Mouse (Mus musculus): ENCODE data around the gene Olfml1. TPM values are rescaled to one million over a fixed set of nuclear protein-coding genes. Genes with fewer than 3 reads are reported as not detected.
A peak's percentile ranks its signal among the peaks of the same experiment; 100 is the strongest.

The Olfml1 gene
- 2.4 and 3.5 TPM in 2 replicates for polyA plus RNA-seq (2012; rRNA removed)

DNA sequence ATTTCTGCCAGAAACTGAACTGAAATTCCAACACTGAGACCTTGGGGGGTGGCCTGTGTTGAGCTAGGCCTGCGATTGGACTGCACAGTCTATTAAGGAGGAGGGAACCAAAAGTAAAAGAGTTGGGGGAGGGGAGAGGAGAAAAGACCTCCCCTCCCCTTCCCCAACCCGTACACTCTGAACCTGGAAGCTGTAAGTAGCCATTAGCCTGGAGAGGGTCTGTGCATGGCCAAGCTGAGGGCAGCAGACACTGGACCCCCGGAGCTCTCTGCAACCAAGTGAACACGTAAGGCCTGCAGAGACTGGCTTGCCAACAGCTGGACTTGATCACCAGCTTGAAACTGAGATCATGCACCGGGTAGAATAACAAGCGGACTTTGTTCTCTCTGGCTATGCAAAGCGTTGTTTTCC, at the start of gene Olfml1:
Gene Olfml1, plus strand, starts transcription at position 186 of the 411 bp plus-strand sequence.
- Histone ChIP-seq H3K27me3 (ENCODE audit: control insufficient read depth, insufficient read depth, low read length) (no peaks in the 10 kb centered on the region), H3K4me3 (ENCODE audit: extremely low read depth, insufficient read depth, insufficient read length) (peak within 1 kb of the TSS; percentile 38; the same call in 1 of the 2 replicates), H3K4me1 (ENCODE audit: control insufficient read depth, insufficient read depth, insufficient read length) (no peaks in the 10 kb centered on the region), H3K36me3 (ENCODE audit: control insufficient read depth, insufficient read depth, low read length) (no peaks in the 10 kb centered on the region), H3K27ac (ENCODE audit: insufficient read depth, low read length) (peak within 1 kb of the TSS; percentile 28; the same call in 1 of the 2 replicates)
- TF ChIP-seq POLR2A (IDR thresholded peaks at IDR 0.05; ENCODE audit: low read depth, low read length), result no peak
- TF ChIP-seq CTCF (IDR thresholded peaks at IDR 0.05; ENCODE audit: extremely low read depth, insufficient read depth, insufficient read length, insufficient replicate concordance), result no peak
- no peak for DNase-seq (ENCODE audit: low read depth in 1 of 2, low spot score in 2 of 2)
- 90% methylated on average over 7 of the region's 7 CpGs for whole genome bisulfite sequencing

DNA sequence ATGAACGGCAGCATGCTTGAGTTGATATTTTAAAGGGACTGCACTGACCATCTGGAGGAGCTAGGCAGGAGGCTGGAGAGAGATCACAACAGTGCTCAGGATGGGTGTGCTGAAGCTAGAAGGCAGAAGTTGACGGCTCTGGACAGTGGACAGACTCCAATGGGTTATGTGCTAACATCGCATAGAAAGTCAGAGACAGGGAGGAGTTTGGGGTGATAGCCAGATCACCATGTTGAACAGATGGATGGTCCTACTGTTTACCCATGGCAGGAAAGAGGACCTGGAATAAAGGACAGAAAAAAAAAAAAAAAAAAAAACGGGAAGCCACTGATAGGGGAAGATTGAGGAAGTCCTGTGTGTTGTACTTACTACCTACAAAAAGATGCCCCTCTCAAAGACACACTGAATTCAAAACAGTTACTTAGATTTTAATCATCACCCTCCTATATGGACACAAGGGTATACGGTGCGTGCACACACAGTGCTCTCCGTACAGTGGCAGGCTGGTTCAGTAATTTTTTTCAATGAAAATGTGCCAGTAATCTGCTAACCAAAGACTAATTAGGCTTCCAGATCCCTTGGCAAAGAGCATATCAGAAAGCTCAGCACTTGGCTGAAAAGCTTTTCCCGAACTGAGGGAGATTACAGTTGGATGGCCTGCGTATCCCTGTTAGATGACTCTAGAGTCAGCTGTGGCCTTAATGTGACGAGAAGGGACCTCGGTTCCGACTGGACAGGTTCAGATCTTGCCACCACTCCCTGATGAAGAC, 47.8 kb upstream of the Olfml1 start:
- H3K4me3 ChIP-seq (ENCODE audit: extremely low read depth, insufficient read depth, insufficient read length), result no peak overlapping the region
- H3K27ac ChIP-seq (ENCODE audit: insufficient read depth, low read length), result no peak overlapping the region
- DNase-seq (ENCODE audit: low read depth in 1 of 2, low spot score in 2 of 2), result no peak
- H3K4me1 ChIP-seq (ENCODE audit: control insufficient read depth, insufficient read depth, insufficient read length), result no peaks in the 10 kb centered on the region
- no peaks in the 10 kb centered on the region for H3K36me3 ChIP-seq (ENCODE audit: control insufficient read depth, insufficient read depth, low read length)
- TF ChIP-seq CTCF (IDR thresholded peaks at IDR 0.05; ENCODE audit: extremely low read depth, insufficient read depth, insufficient read length, insufficient replicate concordance), result no peak
- no peak for TF ChIP-seq POLR2A (IDR thresholded peaks at IDR 0.05; ENCODE audit: low read depth, low read length)
- no peaks in the 10 kb centered on the region for H3K27me3 ChIP-seq (ENCODE audit: control insufficient read depth, insufficient read depth, low read length)
- 83% methylated on average over 12 of the region's 12 CpGs for WGBS

DNA sequence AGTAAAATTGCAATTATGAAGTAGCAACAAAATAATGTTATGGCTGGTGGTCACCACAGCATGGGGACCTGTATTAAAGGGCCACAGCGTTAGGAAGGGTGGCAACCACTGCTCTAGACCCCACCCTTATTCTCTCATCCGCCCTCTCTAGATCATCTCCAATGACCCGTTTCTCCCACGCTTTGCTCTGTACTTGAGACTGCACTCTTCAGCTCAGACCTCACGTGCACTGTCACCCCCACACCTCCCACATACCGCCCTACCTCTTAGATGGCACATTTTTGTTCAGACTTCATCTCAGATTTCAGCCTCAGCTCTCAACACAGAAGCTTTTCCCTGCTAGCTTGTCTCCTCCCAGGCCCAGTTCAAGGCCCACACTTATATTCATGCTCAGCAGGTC, 45.8 kb upstream of the Olfml1 start:
- WGBS, result 92% methylated on average over 6 of the region's 6 CpGs
- Histone ChIP-seq H3K27ac (ENCODE audit: insufficient read depth, low read length) (no peak overlapping the region), H3K36me3 (ENCODE audit: control insufficient read depth, insufficient read depth, low read length) (no peaks in the 10 kb centered on the region), H3K27me3 (ENCODE audit: control insufficient read depth, insufficient read depth, low read length) (no peaks in the 10 kb centered on the region), H3K4me3 (ENCODE audit: extremely low read depth, insufficient read depth, insufficient read length) (no peak overlapping the region), H3K4me1 (ENCODE audit: control insufficient read depth, insufficient read depth, insufficient read length) (no peaks in the 10 kb centered on the region)
- no peak for DNase-seq (ENCODE audit: low read depth in 1 of 2, low spot score in 2 of 2)
- TF ChIP-seq POLR2A (IDR thresholded peaks at IDR 0.05; ENCODE audit: low read depth, low read length), result no peak
- TF ChIP-seq CTCF (IDR thresholded peaks at IDR 0.05; ENCODE audit: extremely low read depth, insufficient read depth, insufficient read length, insufficient replicate concordance), result no peak

DNA sequence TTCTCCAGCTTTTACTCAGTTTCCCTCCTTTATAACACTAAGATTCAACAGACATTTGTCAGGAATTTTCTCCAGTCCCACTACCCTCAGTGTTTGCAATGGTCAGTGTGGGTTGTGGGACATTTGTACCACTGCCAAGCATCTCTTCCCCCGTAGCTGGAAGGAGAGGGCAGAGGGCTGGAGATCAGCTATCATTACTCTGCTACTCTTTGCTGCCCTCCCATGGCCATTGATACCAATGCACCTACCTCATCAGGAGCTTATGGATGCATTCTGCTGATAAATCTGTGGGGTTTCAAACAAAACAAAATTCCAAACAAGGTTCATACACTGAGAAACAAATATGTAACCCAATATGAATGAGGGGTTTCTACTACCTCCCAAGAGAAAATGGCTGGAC, 40.9 kb upstream of the Olfml1 start:
- Histone ChIP-seq H3K27me3 (ENCODE audit: control insufficient read depth, insufficient read depth, low read length) (no peaks in the 10 kb centered on the region), H3K27ac (ENCODE audit: insufficient read depth, low read length) (no peak overlapping the region), H3K4me1 (ENCODE audit: control insufficient read depth, insufficient read depth, insufficient read length) (no peaks in the 10 kb centered on the region), H3K4me3 (ENCODE audit: extremely low read depth, insufficient read depth, insufficient read length) (no peak overlapping the region), H3K36me3 (ENCODE audit: control insufficient read depth, insufficient read depth, low read length) (no peaks in the 10 kb centered on the region)
- peak in 1 of 2 experiments; percentile 8 for DNase-seq (ENCODE audit: low read depth in 1 of 2, low spot score in 2 of 2)
- TF ChIP-seq POLR2A (IDR thresholded peaks at IDR 0.05; ENCODE audit: low read depth, low read length), result no peak
- peak; percentile 14; the same call in 1 of the 2 replicates for TF ChIP-seq CTCF (IDR thresholded peaks at IDR 0.05; ENCODE audit: extremely low read depth, insufficient read depth, insufficient read length, insufficient replicate concordance)
- 13% methylated on average over 1 of the region's 1 CpGs for WGBS

DNA sequence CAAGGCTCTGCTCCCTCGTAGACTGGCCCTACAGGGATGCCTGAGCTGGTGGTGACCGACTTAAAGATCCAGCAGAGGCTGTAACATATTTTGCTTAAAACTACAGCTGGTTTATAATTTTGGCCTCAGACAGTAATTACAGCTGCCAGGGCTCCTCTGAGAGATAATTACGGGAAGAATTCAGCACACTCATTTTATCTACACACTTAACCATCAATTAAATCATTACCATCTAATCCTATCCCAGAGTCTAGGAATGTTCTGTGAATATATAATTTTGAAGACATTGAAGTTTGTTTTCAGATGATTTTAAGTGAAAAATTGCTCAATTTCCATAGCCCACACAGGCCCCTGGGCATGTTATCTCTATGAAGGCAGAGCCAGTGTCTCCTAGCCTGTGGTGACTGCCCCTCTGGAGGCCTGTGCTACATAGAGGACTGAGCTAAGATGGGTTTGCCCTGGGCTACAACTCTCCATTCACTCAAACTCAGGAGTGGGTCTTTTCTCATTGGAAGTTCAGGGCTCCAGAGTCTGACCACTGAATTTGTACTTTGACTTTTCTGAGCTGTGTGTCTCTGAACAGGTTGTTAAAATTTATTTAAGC, 39.0 kb upstream of the Olfml1 start:
- H3K27ac ChIP-seq (ENCODE audit: insufficient read depth, low read length), result no peak overlapping the region
- TF ChIP-seq POLR2A (IDR thresholded peaks at IDR 0.05; ENCODE audit: low read depth, low read length), result no peak
- no peak for TF ChIP-seq CTCF (IDR thresholded peaks at IDR 0.05; ENCODE audit: extremely low read depth, insufficient read depth, insufficient read length, insufficient replicate concordance)
- H3K4me1 ChIP-seq (ENCODE audit: control insufficient read depth, insufficient read depth, insufficient read length), result no peaks in the 10 kb centered on the region
- no peak overlapping the region for H3K4me3 ChIP-seq (ENCODE audit: extremely low read depth, insufficient read depth, insufficient read length)
- 89% methylated on average over 3 of the region's 3 CpGs for WGBS
- H3K27me3 ChIP-seq (ENCODE audit: control insufficient read depth, insufficient read depth, low read length), result no peaks in the 10 kb centered on the region
- no peaks in the 10 kb centered on the region for H3K36me3 ChIP-seq (ENCODE audit: control insufficient read depth, insufficient read depth, low read length)
- no peak for DNase-seq (ENCODE audit: low read depth in 1 of 2, low spot score in 2 of 2)

DNA sequence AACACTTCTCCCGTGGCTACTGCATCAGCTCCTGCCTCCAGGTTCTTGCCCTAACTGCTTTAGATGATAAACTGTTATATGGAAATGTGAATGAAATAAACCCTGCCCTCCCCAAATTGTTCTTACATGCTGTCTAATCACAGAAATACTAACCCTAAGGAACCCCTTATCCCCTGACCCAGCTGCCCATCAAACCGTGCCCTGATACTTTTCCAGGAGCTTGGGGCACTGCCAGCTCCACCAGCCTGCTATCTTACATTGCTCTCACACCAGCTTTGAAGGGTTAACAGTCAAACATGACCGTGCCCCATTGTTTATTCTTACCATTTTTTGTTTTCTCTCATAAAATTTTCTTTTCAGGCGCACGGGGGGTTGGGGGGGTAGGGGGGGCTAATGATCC, 37.9 kb upstream of the Olfml1 start:
- Histone ChIP-seq H3K27me3 (ENCODE audit: control insufficient read depth, insufficient read depth, low read length) (no peaks in the 10 kb centered on the region), H3K4me1 (ENCODE audit: control insufficient read depth, insufficient read depth, insufficient read length) (no peaks in the 10 kb centered on the region), H3K4me3 (ENCODE audit: extremely low read depth, insufficient read depth, insufficient read length) (no peak overlapping the region), H3K36me3 (ENCODE audit: control insufficient read depth, insufficient read depth, low read length) (no peaks in the 10 kb centered on the region), H3K27ac (ENCODE audit: insufficient read depth, low read length) (no peak overlapping the region)
- WGBS, result 78% methylated on average over 5 of the region's 5 CpGs
- no peak for DNase-seq (ENCODE audit: low read depth in 1 of 2, low spot score in 2 of 2)
- no peak for TF ChIP-seq CTCF (IDR thresholded peaks at IDR 0.05; ENCODE audit: extremely low read depth, insufficient read depth, insufficient read length, insufficient replicate concordance)
- no peak for TF ChIP-seq POLR2A (IDR thresholded peaks at IDR 0.05; ENCODE audit: low read depth, low read length)

DNA sequence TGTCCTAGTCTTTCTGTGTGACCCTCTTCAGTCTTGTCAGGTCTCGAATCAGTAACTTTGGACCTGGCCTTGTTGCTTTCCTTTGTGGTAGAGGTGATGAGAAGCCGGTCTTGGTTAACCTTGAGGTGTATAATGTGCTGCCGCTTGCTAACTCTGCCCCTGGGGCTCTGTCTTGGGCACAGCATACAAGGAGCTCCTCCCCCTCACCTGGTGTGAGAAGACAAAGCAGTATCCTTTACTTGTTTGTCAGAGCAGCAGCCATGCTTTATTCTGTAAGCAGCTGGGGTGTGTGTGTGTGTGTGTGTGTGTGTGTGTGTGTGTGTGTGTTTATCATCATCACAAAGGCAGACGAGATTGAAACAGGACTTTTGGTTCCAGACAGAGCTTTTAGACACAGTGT, 31.9 kb upstream of the Olfml1 start:
- H3K36me3 ChIP-seq (ENCODE audit: control insufficient read depth, insufficient read depth, low read length), result no peaks in the 10 kb centered on the region
- DNase-seq (ENCODE audit: low read depth in 1 of 2, low spot score in 2 of 2), result no peak
- TF ChIP-seq POLR2A (IDR thresholded peaks at IDR 0.05; ENCODE audit: low read depth, low read length), result no peak
- TF ChIP-seq CTCF (IDR thresholded peaks at IDR 0.05; ENCODE audit: extremely low read depth, insufficient read depth, insufficient read length, insufficient replicate concordance), result no peak
- WGBS, result 94% methylated on average over 4 of the region's 4 CpGs
- H3K4me3 ChIP-seq (ENCODE audit: extremely low read depth, insufficient read depth, insufficient read length), result no peak overlapping the region
- H3K27ac ChIP-seq (ENCODE audit: insufficient read depth, low read length), result no peak overlapping the region
- H3K4me1 ChIP-seq (ENCODE audit: control insufficient read depth, insufficient read depth, insufficient read length), result no peaks in the 10 kb centered on the region
- H3K27me3 ChIP-seq (ENCODE audit: control insufficient read depth, insufficient read depth, low read length), result no peaks in the 10 kb centered on the region
